Mouse (Mus musculus) brain, embryonic 14.5 days (tissue): ENCODE measurements around the gene Usp7. TPM values are rescaled to one million over a fixed set of nuclear protein-coding genes. Genes with fewer than 3 reads are reported as not detected.
A peak's percentile ranks its signal among the peaks of the same experiment; 100 is the strongest.
"Not testable (repeated sequence)": the region's sequence is repeated elsewhere in the genome, so short reads cannot be mapped to it uniquely, and the experiment has no call there.

ENCODE experiments used
- DNase-seq: peaks from one replicate; pipeline ENCODE4 v3.0.0-alpha.2; 2011; ENCODE audit warnings: low read depth
- CTCF ChIP-seq: fragments of 200-500 bp; IDR thresholded peaks from 2 replicates; pipeline ENCODE4 v1.5.1; 2012; ENCODE audit warnings: inconsistent platforms, mild to moderate bottlenecking, moderate library complexity, borderline replicate concordance; ENCODE audit not compliant: insufficient read depth, insufficient read length; ENCODE audit errors: extremely low read depth
- POLR2A ChIP-seq: fragments of 200-500 bp; IDR thresholded peaks from 2 replicates; pipeline ENCODE4 v1.6.1; 2012; ENCODE audit warnings: mild to moderate bottlenecking, inconsistent platforms, borderline replicate concordance; ENCODE audit not compliant: poor library complexity, insufficient read depth, insufficient read length, severe bottlenecking; ENCODE audit errors: extremely low read depth
- polyA plus RNA-seq: library from polyadenylated mRNA; depleted of rRNA; stranded (reverse); fragments of >200 nt; gene quantifications from 2 replicates; pipeline ENCODE4 v1.2.3, GENCODE M21; 2012

Usp7 gene
- polyA plus RNA-seq, 1 experiment = 127 TPM

DNA sequence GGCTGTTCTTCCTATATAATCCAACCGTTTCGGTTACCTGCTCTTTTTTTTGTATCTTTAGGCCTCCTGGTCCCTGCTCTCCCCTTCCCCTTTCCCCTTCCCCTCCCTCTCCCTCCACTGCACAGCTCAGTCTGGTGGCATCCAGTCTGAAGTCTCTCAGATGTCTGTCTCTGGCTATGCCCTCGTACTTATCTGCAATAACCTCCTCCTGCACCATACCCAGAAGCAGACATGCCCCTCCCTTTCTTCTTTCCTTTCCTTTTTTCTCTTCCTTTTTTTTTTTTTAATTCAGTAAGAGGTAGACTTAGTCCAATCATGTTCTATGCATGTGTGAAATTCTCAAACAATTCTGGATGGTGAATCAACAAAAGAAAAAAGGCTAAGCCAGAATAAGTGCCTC is 48.1 kb downstream of the Usp7 start:
- no peak for DNase-seq
- no peak for TF ChIP-seq POLR2A
- TF ChIP-seq CTCF = no peak

DNA sequence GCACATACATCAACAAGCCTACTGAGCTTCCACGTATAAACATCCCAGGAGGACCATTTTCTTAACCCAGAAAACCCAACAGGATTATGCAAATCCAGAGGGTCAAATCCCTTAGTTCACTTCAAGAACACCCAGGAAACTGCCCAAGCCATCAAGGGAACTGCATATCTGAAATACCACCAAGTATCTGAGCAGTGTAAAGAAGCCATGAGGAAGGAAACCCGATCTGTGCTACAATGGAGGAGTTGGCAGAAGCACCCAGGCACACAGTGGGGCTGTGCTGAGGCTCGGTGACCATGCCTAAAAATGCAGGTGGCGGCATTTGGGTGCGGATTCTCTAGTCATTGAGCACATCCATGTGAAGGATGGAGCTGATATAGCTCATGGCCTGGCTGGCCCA is 50.4 kb downstream of the Usp7 start:
- TF ChIP-seq CTCF = no peak
- TF ChIP-seq POLR2A = no peak
- no peak for DNase-seq

- DNase-seq = no peak
- TF ChIP-seq POLR2A (no peak), CTCF (no peak)
These were observed 51.0 kb downstream of the Usp7 start for GRCm38 (mm10) chr16:8741110-8741509.

GRCm38 (mm10) chr16:8738542-8739514 is 53.3 kb downstream of the Usp7 start:
- DNase-seq = peak; percentile 95
- TF ChIP-seq CTCF (no peak), POLR2A (peak; percentile 74; the same call in 1 of the 2 replicates)

DNA sequence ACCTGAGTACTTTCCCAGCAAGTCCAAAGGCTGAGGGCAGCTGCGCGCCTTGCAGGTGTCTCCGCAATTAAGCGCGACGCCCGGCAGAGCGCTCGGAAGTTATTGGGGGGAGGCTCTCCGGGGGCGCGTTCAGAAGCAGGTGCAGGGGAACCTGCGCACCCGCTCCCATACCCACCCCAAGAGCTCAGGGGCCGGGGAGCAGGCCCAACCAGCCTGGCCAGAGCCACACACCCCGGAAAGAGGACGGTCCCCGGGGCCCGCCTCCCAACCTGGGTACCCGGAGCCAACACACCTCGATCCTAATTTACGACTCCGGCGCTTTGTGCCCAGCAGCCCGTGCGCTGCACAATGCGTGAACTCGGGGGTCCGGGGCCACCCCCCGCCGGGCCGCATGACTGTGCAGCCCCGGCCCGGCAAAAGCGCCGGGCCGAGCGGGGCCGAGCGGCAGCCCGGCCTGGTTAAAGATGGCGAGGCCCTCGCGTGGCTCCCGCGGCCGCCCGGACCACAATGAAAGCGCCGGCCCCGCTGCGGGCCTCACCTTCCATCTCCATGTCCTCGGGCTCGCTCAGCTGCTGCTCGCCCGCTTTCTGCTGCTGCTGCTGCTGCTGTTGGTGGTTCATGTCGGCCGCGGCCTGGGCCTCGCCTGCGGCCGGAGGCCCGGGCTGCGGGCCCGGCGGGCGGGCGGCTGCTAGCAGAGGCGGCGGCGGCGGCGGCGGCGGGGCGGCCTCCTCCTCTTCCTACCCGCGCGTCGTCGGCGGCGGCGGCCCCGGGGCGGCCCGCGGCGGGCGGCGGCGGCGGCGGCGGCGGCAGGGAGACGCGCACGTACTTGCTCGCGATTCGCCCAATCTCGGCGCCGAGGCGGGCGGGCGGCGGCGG is 54.2 kb downstream of the Usp7 start:
- DNase-seq = peak; percentile 51

GRCm38 (mm10) chr16:8737341-8737665 is 54.8 kb downstream of the Usp7 start:
- DNase-seq = no peak
- TF ChIP-seq CTCF = no peak
- TF ChIP-seq POLR2A = no peak

More for the DNA sequence above, 54.2 kb downstream of the Usp7 start:
- TF ChIP-seq POLR2A = no peak
- TF ChIP-seq CTCF = no peak

GRCm38 (mm10) chr16:8736757-8737156 is 55.4 kb downstream of the Usp7 start:
- TF ChIP-seq CTCF = no peak
- no peak for TF ChIP-seq POLR2A
- DNase-seq = no peak

GRCm38 (mm10) chr16:8736032-8736431 is 56.1 kb downstream of the Usp7 start:
- no peak for TF ChIP-seq CTCF
- no peak for TF ChIP-seq POLR2A
- no peak for DNase-seq

DNA sequence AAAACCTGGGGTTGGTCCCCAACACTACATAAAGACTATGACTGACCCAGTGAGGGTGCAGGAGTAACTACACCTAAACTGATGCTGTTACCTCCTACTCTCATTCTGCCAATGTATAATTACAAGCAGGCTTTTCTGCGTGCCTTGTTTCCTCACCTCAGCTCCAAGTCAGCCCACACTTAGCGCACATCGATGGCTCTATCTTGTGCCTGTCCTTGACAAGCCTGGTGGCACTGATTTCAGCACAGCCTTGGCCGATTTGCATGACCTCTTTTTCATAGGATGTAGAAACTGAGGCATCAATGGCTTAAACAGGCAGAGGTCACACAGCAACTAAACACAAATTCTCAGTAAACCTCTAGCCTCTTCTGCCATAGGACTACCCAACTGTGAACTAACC is 57.4 kb downstream of the Usp7 start:
- no peak for TF ChIP-seq CTCF
- no peak for TF ChIP-seq POLR2A
- no peak for DNase-seq

- TF ChIP-seq CTCF (no peak), POLR2A (no peak)
- DNase-seq = no peak
These were observed 58.5 kb downstream of the Usp7 start for GRCm38 (mm10) chr16:8733624-8734023.

GRCm38 (mm10) chr16:8732450-8732849 is 59.7 kb downstream of the Usp7 start:
- DNase-seq = not testable (repeated sequence)

- no peak for DNase-seq
- TF ChIP-seq CTCF (no peak), POLR2A (no peak)
These were observed 60.5 kb downstream of the Usp7 start for GRCm38 (mm10) chr16:8731630-8732029.

- TF ChIP-seq CTCF (no peak), POLR2A (no peak)
- no peak for DNase-seq
These were observed 63.9 kb downstream of the Usp7 start for GRCm38 (mm10) chr16:8728111-8728748.

DNA sequence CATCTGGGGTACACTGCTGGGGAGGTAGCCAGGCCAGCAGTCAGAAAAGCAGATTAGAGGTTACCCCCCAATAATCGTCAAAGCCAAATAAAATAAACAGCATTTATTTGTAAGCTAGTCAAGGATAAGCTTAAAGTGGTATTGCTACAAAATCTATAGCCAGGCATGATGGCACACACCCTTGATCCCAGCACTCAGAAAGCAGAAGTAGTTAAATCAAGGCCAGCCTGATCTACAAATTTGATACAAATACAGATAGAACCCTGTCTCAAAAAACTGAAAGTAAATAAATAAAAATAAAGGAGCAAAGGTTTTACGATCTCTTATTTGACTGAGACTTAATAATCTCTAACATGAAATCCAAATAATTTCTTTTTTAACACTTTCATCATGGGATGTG is 66.3 kb downstream of the Usp7 start:
- TF ChIP-seq CTCF (no peak), POLR2A (no peak)
- no peak for DNase-seq

- TF ChIP-seq CTCF (no peak), POLR2A (no peak)
- DNase-seq = no peak
These were observed 68.1 kb downstream of the Usp7 start for GRCm38 (mm10) chr16:8724031-8724430.
